Mouse (Mus musculus): ENCODE measurements at regions not wholly inside any gene's neighbourhood (a gene's known extent, or its start where the extent isn't known, plus 50 kb on each side); places are given as distances from the start of the nearest gene placed in this dataset.
A peak's percentile ranks its signal among the peaks of the same experiment; 100 is the strongest.

- DNase-seq (ENCODE audit: low read depth, low spot score), result no peak
Observed at GRCm38 (mm10) chr13:80188734-80189133, 694.5 kb upstream of the Arrdc3 start.

DNA sequence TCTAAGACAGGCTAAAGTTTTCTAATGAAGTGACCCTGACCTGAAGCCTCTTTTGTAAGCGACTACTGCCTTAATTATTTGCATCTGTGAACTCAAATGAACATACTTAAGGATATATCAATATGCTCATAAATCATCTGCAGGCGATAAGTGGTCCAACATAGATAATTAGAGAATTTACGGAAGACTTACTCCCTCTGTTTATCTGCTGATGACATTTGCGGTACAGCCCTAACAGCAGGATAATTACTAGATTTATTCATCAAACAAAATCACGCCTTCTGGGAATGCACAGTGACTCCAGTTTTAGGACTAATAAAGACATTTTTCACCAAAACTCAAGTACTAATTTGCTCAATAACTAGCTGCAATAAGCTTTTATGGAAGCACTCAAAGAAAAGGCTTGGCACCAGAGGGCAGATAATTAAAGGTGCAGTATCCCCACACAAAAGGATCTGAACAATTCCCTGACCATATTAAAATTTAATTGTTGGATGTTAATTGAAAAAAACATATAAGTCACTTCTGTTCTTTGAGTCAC lies 688.0 kb upstream of the Arrdc3 start:
- no peak for DNase-seq (ENCODE audit: low read depth, low spot score)

DNA sequence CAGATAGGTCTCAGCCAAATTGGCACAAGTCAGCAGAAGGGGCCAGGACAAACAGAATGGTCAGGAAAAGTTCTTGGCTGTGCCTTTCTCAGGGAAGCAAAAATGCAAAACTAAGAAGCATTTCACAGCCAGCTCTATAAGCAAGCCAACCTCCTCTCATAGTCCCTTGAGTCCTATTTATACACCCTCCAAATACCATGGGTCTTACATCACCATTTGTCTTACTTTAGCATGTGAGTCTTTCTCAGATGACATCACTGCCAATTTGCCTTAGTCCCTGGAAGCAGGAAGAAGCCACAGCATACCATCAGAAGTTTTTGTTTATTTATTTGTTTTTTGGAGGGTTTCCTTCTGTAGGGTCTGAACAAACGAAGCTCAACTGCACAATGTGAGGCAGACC lies 659.1 kb upstream of the Arrdc3 start:
- no peak for DNase-seq (ENCODE audit: low read depth, low spot score)

GRCm38 (mm10) chr13:80231381-80231780 lies 651.8 kb upstream of the Arrdc3 start:
- no peak for DNase-seq (ENCODE audit: low read depth, low spot score)

DNA sequence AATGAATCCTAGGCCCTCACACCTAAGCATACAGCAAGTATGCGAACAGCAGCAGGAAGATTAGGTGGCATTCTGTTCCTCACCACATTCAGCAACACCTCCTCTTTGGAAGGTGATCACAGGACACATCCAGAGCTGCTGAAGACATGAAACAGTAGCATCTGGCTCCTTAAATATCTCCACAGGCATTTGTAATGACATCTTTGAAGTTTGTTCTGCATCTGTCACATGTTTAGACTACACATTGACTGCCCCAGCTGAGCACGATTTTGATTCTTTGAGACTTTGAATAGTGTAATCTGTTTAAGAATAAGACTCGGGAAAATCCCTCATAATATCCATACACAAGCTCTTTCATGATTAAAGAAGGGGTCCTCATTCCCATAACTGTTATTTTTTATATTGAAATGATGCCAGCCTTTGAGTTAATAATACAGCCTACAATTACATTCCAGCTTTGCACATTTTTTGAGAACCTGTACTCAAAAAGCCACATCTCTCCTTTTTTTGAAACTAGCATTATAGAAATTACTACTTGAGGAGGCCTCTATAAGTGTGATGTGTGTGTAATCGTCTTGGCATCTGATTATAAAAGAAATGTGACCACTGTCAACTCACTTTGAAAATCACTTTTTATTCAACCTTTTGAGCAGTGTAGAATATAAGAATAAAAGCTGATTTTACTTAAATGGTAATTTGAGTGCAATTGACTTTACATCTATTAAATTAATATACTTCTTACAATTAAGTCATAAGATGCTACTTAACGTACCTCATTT lies 647.7 kb upstream of the Arrdc3 start:
- no peak for DNase-seq (ENCODE audit: low read depth, low spot score)

DNA sequence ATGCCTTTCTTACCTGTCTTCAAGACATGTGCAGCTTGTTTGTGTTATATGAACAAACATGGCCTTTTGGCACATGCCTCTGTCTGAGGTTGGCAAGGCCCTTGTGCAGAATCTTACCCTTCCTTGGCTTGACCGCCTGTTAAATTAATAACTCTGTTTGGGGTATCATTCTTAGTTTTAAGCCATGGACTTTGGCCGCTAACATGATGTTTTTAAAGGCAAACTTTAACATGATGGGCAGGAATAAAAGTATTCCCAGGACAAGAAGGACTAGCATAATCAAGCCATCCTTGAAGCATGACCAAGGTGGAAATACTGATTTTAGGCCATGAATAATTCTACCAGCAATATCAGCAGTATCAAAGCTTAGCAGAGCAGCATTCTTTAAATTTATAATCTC lies 620.4 kb upstream of the Arrdc3 start:
- DNase-seq (ENCODE audit: low read depth, low spot score), result no peak

GRCm38 (mm10) chr13:80267131-80267530 lies 616.1 kb upstream of the Arrdc3 start:
- DNase-seq (ENCODE audit: low read depth, low spot score), result no peak

- no peak for DNase-seq (ENCODE audit: low read depth, low spot score)
Observed at GRCm38 (mm10) chr13:80273976-80274375, 609.2 kb upstream of the Arrdc3 start.

- no peak for DNase-seq (ENCODE audit: low read depth, low spot score)
Observed at GRCm38 (mm10) chr13:80291744-80292515, 591.3 kb upstream of the Arrdc3 start.

DNA sequence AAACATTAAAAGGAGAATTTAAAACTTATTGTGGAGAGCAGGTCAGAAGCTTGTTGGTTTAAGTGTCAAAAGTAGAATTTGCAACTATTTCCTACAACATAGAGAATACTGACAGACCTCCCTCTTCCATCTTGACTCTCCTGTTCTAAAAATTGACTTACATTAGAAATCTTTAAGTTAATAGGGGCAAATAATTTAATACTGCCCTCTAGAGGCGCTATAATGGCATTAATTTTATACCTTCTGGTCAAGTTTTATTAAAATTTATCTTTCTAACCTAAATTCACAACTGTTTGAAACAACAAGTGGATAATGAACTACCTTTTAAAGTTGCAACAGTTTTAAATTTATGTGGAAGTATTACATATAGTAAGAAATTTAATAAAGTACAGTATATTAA lies 587.5 kb upstream of the Arrdc3 start:
- peak; percentile 3 for DNase-seq (ENCODE audit: low read depth, low spot score)

GRCm38 (mm10) chr13:80334073-80334704 lies 549.0 kb upstream of the Arrdc3 start:
- no peak for DNase-seq (ENCODE audit: low read depth, low spot score)

DNA sequence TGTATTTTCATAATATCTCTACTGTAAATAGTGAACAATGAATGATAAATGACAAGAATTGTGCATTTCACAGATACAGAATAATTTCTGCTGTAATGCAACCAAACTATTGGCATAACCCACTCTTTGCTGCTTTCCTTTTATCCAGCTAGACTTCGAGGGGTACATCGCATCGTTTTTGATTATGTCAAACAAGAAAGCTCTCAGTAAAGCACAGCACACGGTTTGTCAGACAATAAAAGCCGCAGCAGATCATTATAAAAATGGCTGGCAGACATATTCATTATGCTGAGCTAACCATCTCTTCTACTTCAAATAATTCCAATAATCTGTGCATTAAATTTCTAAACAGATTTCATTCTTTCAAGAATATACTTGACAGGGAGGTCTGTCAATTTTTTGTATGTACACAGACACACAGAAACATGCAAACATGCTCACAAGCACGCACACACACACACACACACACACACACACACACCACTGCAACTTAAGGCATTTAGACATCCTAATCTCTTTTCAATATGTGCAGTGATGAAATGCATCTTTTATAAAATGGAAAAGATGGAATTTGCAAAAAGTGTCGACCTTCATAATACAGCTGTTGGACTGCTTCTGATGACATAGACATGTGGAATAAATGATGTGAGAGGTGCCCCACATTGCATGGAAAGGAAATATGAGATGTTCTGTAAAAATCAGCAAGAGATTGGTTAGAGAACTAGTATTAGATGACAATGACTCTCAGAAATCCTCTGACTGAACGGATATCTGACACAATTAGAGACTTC lies 548.1 kb upstream of the Arrdc3 start:
- no peak for DNase-seq (ENCODE audit: low read depth, low spot score)

DNA sequence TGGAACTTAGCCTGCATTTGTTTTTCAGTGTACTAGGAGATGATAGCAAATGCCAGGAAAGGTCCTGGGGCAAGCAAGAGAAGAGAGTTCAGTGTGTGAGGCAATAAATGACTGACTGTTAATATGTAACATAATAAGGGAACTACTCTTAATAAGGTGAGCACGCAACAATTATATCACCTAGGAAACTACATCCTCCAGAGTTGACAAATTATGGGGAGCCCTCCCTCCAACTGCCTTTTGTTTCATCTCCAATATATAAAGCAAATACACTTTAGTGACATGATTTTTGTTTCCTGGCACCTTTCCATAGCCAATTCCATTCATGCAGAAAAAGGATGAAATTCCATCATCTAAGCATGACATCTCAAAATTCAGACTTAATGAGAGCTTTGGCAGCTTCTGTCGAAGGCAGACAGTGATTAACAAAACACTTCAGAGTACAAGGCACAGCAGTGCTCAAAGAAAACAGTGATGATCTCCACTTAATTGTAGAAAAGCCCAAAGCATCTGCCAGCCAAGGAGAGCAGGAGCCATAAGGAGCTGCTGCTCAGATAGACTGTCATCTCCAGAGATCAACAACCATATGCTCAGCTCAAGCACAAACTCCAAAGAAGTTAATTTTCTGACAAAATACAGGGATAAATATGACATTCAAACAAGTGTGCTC lies 536.1 kb upstream of the Arrdc3 start:
- DNase-seq (ENCODE audit: low read depth, low spot score), result no peak

- no peak for DNase-seq (ENCODE audit: low read depth, low spot score)
Observed at GRCm38 (mm10) chr13:80365964-80366363, 517.2 kb upstream of the Arrdc3 start.

GRCm38 (mm10) chr13:80370491-80370890 lies 512.7 kb upstream of the Arrdc3 start:
- DNase-seq (ENCODE audit: low read depth, low spot score), result no peak

GRCm38 (mm10) chr13:80381280-80381965 lies 501.8 kb upstream of the Arrdc3 start:
- no peak for DNase-seq (ENCODE audit: low read depth, low spot score)

DNA sequence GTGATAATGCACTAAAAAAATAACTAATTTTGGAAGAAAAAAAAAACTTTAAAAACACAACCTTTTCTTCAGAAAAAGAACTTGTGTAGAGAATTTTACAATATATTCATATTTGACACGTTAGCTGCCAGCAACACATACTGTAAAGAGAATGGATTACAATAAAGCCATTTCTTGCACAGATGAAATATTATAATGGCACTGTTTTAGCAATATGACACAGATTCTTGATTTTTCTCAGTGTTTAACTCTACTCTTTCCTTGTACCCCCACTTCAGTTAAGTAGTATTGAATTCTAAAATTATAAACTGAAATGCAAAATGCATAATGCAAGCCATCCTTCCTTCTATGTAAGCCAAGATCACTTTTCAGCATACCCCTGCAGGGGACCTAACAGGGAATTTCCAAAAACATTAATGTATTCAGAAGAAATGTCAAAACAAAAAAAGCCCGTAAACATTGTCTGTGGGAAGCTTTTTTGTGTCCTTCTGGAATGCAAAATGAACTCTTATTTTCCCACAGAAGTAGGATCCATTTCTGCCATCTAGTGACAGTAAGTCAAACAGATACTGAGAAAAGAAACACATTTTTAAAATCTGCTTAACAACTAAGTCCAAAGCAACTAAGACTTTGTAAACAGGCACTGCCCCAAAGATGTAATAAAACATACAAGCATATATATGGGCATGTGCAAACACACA lies 501.1 kb upstream of the Arrdc3 start:
- DNase-seq (ENCODE audit: low read depth, low spot score), result no peak

GRCm38 (mm10) chr13:80408928-80409327 lies 474.3 kb upstream of the Arrdc3 start:
- no peak for DNase-seq (ENCODE audit: low read depth, low spot score)

- no peak for DNase-seq (ENCODE audit: low read depth, low spot score)
Observed at GRCm38 (mm10) chr13:80409790-80410433, 473.3 kb upstream of the Arrdc3 start.

All from A20 (cell line).